Comparison of ENCODE assay signal across 9 mouse cellular contexts in genomic region chr14:7748944-7749763, GRCm38 (mm10). TPM values are rescaled to one million over a fixed set of nuclear protein-coding genes. Genes with fewer than 3 reads are reported as not detected.
DNase-seq lines count a peak whose midpoint lies in the region; ATAC-seq and TF ChIP-seq lines count a peak whose summit lies in the region.
"Had no signal": no experiment of that assay in that cellular context is flagged by ENCODE, and none has a peak within 500 bp of the region (broad histone marks: within the 10 kb centered on the region; RNA-seq: fewer than 3 reads in every experiment).

No protein-coding gene starts in this region.

- no peaks in the 10 kb centered on the region for H3K9me3 ChIP-seq in CH12.LX (replicated peaks; ENCODE audit: low read length)
- no peaks in the 10 kb centered on the region for H3K9me3 ChIP-seq in heart, embryonic 14.5 days (ENCODE audit: control insufficient read depth, low read length)
- no peaks in the 10 kb centered on the region for H3K9me3 ChIP-seq in liver, embryonic 14.5 days (ENCODE audit: control insufficient read depth, low read length)
- H3K9me3 ChIP-seq in neural tube, embryonic 14.5 days (ENCODE audit: control insufficient read depth, low read length) = no peaks in the 10 kb centered on the region

- dilution Hi-C loops in CH12.LX (cut with MboI; ENCODE audit: extremely low pct_ligation_motif_present, extremely low pct_unique_long_range_greater_than_20kb, low sequenced_read_pairs) = no loop called here

- in situ Hi-C loops in CH12.LX (cut with MboI; ENCODE audit: low pct_ligation_motif_present, low pct_unique_long_range_greater_than_20kb, low sequenced_read_pairs) = no loop called here

- H3K36me3 ChIP-seq in CH12.LX (replicated peaks in 1 of 2; ENCODE audit: control insufficient read depth in 1 of 2, insufficient read depth in 1 of 2, low read length in 1 of 2) = no peaks in the 10 kb centered on the region
- H3K36me3 ChIP-seq in heart, embryonic 14.5 days (ENCODE audit: control insufficient read depth, insufficient read depth, low read length) = no peaks in the 10 kb centered on the region
- H3K36me3 ChIP-seq in liver, embryonic 14.5 days (replicated peaks; ENCODE audit: control insufficient read depth, insufficient read depth, low read depth) = no peaks in the 10 kb centered on the region
- no peaks in the 10 kb centered on the region for H3K36me3 ChIP-seq in neural tube, embryonic 14.5 days (ENCODE audit: control insufficient read depth, insufficient read depth, low read length)

- no peak overlapping the region for H3K27ac ChIP-seq in CH12.LX (ENCODE audit: insufficient read depth, low read depth)
- no peak overlapping the region for H3K27ac ChIP-seq in heart, embryonic 14.5 days (replicated peaks in 1 of 2; ENCODE audit: control insufficient read depth in 1 of 2, insufficient read depth in 1 of 2, low read depth in 2 of 2, low read length in 2 of 2)
- no peak overlapping the region for H3K27ac ChIP-seq in liver, embryonic 14.5 days
- peak overlapping the region; percentile 67 for H3K27ac ChIP-seq in neural tube, embryonic 14.5 days (ENCODE audit: low read depth, low read length)

- H3K4me1 ChIP-seq in CH12.LX (ENCODE audit: control insufficient read depth in 1 of 2, insufficient read depth in 2 of 2) = no peaks in the 10 kb centered on the region
- no peaks in the 10 kb centered on the region for H3K4me1 ChIP-seq in heart, embryonic 14.5 days (ENCODE audit: control insufficient read depth in 2 of 2, insufficient read depth in 2 of 2, low read length in 2 of 2)
- H3K4me1 ChIP-seq in liver, embryonic 14.5 days (replicated peaks; ENCODE audit: control insufficient read depth in 2 of 2, insufficient read depth in 2 of 2, low read length in 1 of 2) = no peaks in the 10 kb centered on the region
- H3K4me1 ChIP-seq in neural tube, embryonic 14.5 days (ENCODE audit: control insufficient read depth, insufficient read depth, low read length) = no peaks in the 10 kb centered on the region

- peak; percentile 92 for TF ChIP-seq RAD21 in CH12.LX (IDR thresholded peaks at IDR 0.05; ENCODE audit: low read depth, low read length)

- H3K27me3 ChIP-seq in CH12.LX (replicated peaks) = no peaks in the 10 kb centered on the region
- H3K27me3 ChIP-seq in heart, embryonic 14.5 days (ENCODE audit: control insufficient read depth, insufficient read depth, low read length) = no peaks in the 10 kb centered on the region
- no peaks in the 10 kb centered on the region for H3K27me3 ChIP-seq in liver, embryonic 14.5 days (ENCODE audit: control insufficient read depth, insufficient read depth, low read length)
- no peaks in the 10 kb centered on the region for H3K27me3 ChIP-seq in neural tube, embryonic 14.5 days (ENCODE audit: control insufficient read depth, insufficient read depth, low read length)

- no peak for TF ChIP-seq EP300 in CH12.LX (IDR thresholded peaks at IDR 0.05; ENCODE audit: low read length)
- no peak for TF ChIP-seq EP300 in liver, embryonic 14.5 days (IDR thresholded peaks at IDR 0.05; ENCODE audit: low read depth)

- no peak; the same call in 1 of the 2 replicates for ATAC-seq in heart, embryonic 14.5 days (ENCODE audit: insufficient number of reproducible peaks, insufficient read depth, low FRiP score, low read depth)
- no peak for ATAC-seq in liver, embryonic 14.5 days (ENCODE audit: insufficient read depth)
- peak; percentile 96 for ATAC-seq in neural tube, embryonic 14.5 days (ENCODE audit: low read depth)

- H3K4me2 ChIP-seq in CH12.LX (ENCODE audit: insufficient read depth, low read depth, poor library complexity, severe bottlenecking) = no peak overlapping the region; the same call in 1 of the 2 replicates
- peak overlapping the region; percentile 52 for H3K4me2 ChIP-seq in heart, embryonic 14.5 days (ENCODE audit: low read length)
- no peak overlapping the region for H3K4me2 ChIP-seq in liver, embryonic 14.5 days (ENCODE audit: low read depth)
- peak overlapping the region; percentile 41 for H3K4me2 ChIP-seq in neural tube, embryonic 14.5 days (ENCODE audit: low read depth, low read length)

- no peaks in the 10 kb centered on the region for H3K79me2 ChIP-seq in CH12.LX (replicated peaks; ENCODE audit: control insufficient read depth, extremely low read depth, insufficient read depth, poor library complexity, severe bottlenecking)

- peak; percentile 45 to 87 for TF ChIP-seq CTCF in CH12.LX (conservative IDR thresholded peaks at IDR 0.05 in 1 of 2, IDR thresholded peaks at IDR 0.05 in 1 of 2; ENCODE audit: low read depth in 2 of 2, low read length in 2 of 2)
- peak; percentile 53; the same call in 1 of the 2 replicates for TF ChIP-seq CTCF in liver, embryonic 14.5 days (IDR thresholded peaks at IDR 0.05; ENCODE audit: low read depth)

- H3K4me3 ChIP-seq in CH12.LX (replicated peaks in 1 of 3; ENCODE audit: low read depth in 2 of 3, low read length in 2 of 3, poor library complexity in 1 of 3) = no peak overlapping the region
- no peak overlapping the region; a peak in 1 of 4 replicates for H3K4me3 ChIP-seq in heart, embryonic 14.5 days (ENCODE audit: control insufficient read depth in 1 of 2, insufficient read depth in 1 of 2, low read depth in 1 of 2, low read length in 2 of 2)
- no peak overlapping the region for H3K4me3 ChIP-seq in liver, embryonic 14.5 days (ENCODE audit: insufficient read depth in 1 of 2, low read depth in 2 of 2, low read length in 2 of 2)
- H3K4me3 ChIP-seq in neural tube, embryonic 14.5 days (ENCODE audit: low read depth, low read length) = peak overlapping the region; percentile 12; the same call in 1 of the 2 replicates

- DNase-seq in CH12.LX (ENCODE audit: extremely low read depth) = peak; percentile 67
- peak; percentile 76 for DNase-seq in ZHBTc4 (ENCODE audit: low read depth, low spot score)
- peak; percentile 92 for DNase-seq in embryo, embryonic 10.5 days (ENCODE audit: low spot score)
- DNase-seq in kidney, postnatal 10 days = peak; percentile 73
- no peak for DNase-seq in liver, embryonic 14.5 days (ENCODE audit: low read depth in 3 of 3, low spot score in 3 of 3)
- DNase-seq in urinary bladder, adult 2 months (ENCODE audit: low spot score) = no peak

- H3K9ac ChIP-seq in CH12.LX (ENCODE audit: insufficient read depth, low read depth) = no peak overlapping the region
- H3K9ac ChIP-seq in heart, embryonic 14.5 days (ENCODE audit: low read length) = peak overlapping the region; percentile 57
- no peak overlapping the region for H3K9ac ChIP-seq in liver, embryonic 14.5 days (replicated peaks)
- H3K9ac ChIP-seq in neural tube, embryonic 14.5 days (replicated peaks; ENCODE audit: low read depth, low read length) = peak overlapping the region; percentile 39; the same call in 1 of the 2 replicates

- no peak for TF ChIP-seq POLR2A in CH12.LX (IDR thresholded peaks at IDR 0.05; ENCODE audit: low read depth, low read length)

- WGBS in heart, embryonic 14.5 days = 28% methylated on average over 11 of the region's 11 CpGs
- WGBS in liver, embryonic 14.5 days (ENCODE audit: insufficient replicate concordance) = 32% methylated on average over 11 of the region's 11 CpGs
- WGBS in neural tube, embryonic 14.5 days = 28% methylated on average over 11 of the region's 11 CpGs

TF ChIP-seq in CH12.LX, 34 proteins besides CTCF, POLR2A, EP300 and RAD21:
- no peak for TF ChIP-seq POLR2AphosphoS2 (IDR thresholded peaks at IDR 0.05; ENCODE audit: low read depth, low read length)
- TF ChIP-seq ZC3H11A (IDR thresholded peaks at IDR 0.05; ENCODE audit: low read depth, low read length) = no peak
- no peak for TF ChIP-seq MYC (IDR thresholded peaks at IDR 0.05; ENCODE audit: low read depth, low read length)
- TF ChIP-seq SMC3 (IDR thresholded peaks at IDR 0.05; ENCODE audit: low read depth, low read length) = peak; percentile 55
- TF ChIP-seq ZNF384 (IDR thresholded peaks at IDR 0.05; ENCODE audit: low read depth, low read length) = peak; percentile 64
- TF ChIP-seq HCFC1 (IDR thresholded peaks at IDR 0.05; ENCODE audit: low read depth, low read length) = no peak

RNA-seq across cellular contexts. Expression of gene Gm26661, which starts 42.2 kb away (rescaled TPM):
- total RNA-seq in CH12.LX (2012; rRNA removed) = not detected in 2 replicates
- total RNA-seq in CH12.LX (2014; rRNA removed) = not detected in 2 replicates
- not detected in 2 replicates for polyA plus RNA-seq in CH12.LX (2012; ENCODE audit: insufficient read length, low read depth)
- polyA plus RNA-seq in heart, embryonic 14.5 days (2014; fragmentation: Nextera tagmentation; extraction: Ambion mirVana) = not detected in 2 replicates
- not detected in 2 replicates for polyA plus RNA-seq in liver, embryonic 14.5 days (2012; rRNA removed)
- polyA plus RNA-seq in liver, embryonic 14.5 days (2014; fragmentation: Nextera tagmentation; extraction: Ambion mirVana) = not detected in 2 replicates
- polyA plus RNA-seq in neural tube, embryonic 14.5 days (2014; fragmentation: Nextera tagmentation; extraction: Ambion mirVana) = not detected in 2 replicates
- polyA plus RNA-seq in urinary bladder, adult 2 months (2012; rRNA removed) = not detected in 2 replicates
- total RNA-seq: layer of hippocampus, adult 18-20 months had no signal

Comparison
In these comparisons a context has a peak if more than half of its experiments do, and no peak if none do; other contexts are left out.
1. DNase-seq: peak in CH12.LX (single experiment), ZHBTc4 (single experiment), embryo, embryonic 10.5 days (single experiment) and kidney, postnatal 10 days (single experiment); none in liver, embryonic 14.5 days (0 of 3) and urinary bladder, adult 2 months (single experiment).
2. H3K4me2 ChIP-seq: peak in heart, embryonic 14.5 days (single experiment) and neural tube, embryonic 14.5 days (single experiment); none in CH12.LX (single experiment) and liver, embryonic 14.5 days (single experiment).
3. H3K9ac ChIP-seq: peak in heart, embryonic 14.5 days (single experiment) and neural tube, embryonic 14.5 days (single experiment); none in CH12.LX (single experiment) and liver, embryonic 14.5 days (single experiment).